Mouse (Mus musculus): ENCODE results near the gene Wwc2. TPM values are rescaled to one million over a fixed set of nuclear protein-coding genes. Genes with fewer than 3 reads are reported as not detected.
"Not testable (repeated sequence)": the region's sequence is repeated elsewhere in the genome, so short reads cannot be mapped to it uniquely, and the experiment has no call there.

Gene Wwc2
- polyA plus RNA-seq, 1 experiment from 2014 or later = 4.7 TPM

DNA sequence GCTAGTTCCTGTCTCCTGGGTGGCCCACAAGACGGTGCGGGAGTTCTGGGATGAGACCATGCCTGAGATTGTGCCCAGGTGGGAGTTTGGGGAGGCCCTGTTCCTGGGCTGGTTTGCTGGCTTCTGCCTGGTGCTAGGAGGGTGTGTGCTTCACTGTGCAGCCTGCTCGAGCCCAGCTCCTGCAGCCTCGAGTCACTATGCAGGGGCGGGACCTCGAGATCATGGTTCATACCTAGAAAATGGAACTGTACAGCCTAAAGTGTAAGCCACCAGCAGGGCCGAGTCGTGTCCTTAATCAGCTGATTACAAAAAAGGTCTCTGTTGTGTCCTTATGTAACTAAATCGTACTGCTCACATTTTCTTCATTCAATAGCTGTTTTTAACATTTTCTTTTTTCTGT lies 168.2 kb downstream of the Wwc2 start:
- 87% methylated on average over 7 of the region's 9 CpGs for WGBS
- H3K4me3 ChIP-seq (ENCODE audit: low read depth, low read length); H3K27ac ChIP-seq (ENCODE audit: low read length); H3K27me3 ChIP-seq (ENCODE audit: control insufficient read depth, insufficient read depth, low read depth, low read length); H3K4me1 ChIP-seq (ENCODE audit: control insufficient read depth, insufficient read depth, low read length); H3K9me3 ChIP-seq (replicated peaks; ENCODE audit: control insufficient read depth, low read length, poor library complexity, severe bottlenecking); ATAC-seq; H3K4me2 ChIP-seq (ENCODE audit: low read length); H3K9ac ChIP-seq (ENCODE audit: low read depth, low read length); H3K36me3 ChIP-seq (ENCODE audit: control insufficient read depth, insufficient read depth, low read length): not testable (repeated sequence)

DNA sequence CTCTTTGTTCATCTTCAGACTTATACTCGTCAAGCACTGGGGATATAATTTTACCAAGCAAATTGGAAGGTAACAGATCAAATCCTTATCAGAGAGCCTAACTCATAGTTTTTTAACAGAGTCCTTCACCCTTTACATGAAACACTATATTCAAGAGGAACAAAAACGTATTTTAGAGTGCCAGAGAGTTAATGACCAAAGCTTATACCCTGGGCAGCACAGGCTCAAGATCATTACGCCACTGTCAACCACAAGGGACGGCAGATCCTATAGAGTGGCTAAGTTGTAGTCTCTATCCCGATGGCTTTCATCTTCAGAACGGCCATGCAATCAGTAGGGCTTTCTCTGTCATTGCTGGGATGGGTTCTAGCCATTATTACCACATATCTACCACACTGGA lies 168.9 kb downstream of the Wwc2 start, which contains the start of gene Cldn24:
Gene Cldn24, plus strand, starts transcription at position 301 of the 400 bp plus-strand sequence.
- Histone ChIP-seq H3K4me3 (ENCODE audit: low read depth, low read length) (no peak within 1 kb of the TSS), H3K4me2 (ENCODE audit: low read length) (no peak within 1 kb of the TSS), H3K4me1 (ENCODE audit: control insufficient read depth, insufficient read depth, low read length) (peaks cover 8% of the 10 kb centered on the region; the same call in 1 of the 2 replicates), H3K27ac (ENCODE audit: low read length) (no peak within 1 kb of the TSS), H3K27me3 (ENCODE audit: control insufficient read depth, insufficient read depth, low read depth, low read length) (no peaks in the 10 kb centered on the region), H3K9me3 (replicated peaks; ENCODE audit: control insufficient read depth, low read length, poor library complexity, severe bottlenecking) (no peaks in the 10 kb centered on the region), H3K36me3 (ENCODE audit: control insufficient read depth, insufficient read depth, low read length) (no peaks in the 10 kb centered on the region), H3K9ac (ENCODE audit: low read depth, low read length) (no peak within 1 kb of the TSS)
- WGBS = 88% methylated on average over 6 of the region's 6 CpGs
- no peak for ATAC-seq

DNA sequence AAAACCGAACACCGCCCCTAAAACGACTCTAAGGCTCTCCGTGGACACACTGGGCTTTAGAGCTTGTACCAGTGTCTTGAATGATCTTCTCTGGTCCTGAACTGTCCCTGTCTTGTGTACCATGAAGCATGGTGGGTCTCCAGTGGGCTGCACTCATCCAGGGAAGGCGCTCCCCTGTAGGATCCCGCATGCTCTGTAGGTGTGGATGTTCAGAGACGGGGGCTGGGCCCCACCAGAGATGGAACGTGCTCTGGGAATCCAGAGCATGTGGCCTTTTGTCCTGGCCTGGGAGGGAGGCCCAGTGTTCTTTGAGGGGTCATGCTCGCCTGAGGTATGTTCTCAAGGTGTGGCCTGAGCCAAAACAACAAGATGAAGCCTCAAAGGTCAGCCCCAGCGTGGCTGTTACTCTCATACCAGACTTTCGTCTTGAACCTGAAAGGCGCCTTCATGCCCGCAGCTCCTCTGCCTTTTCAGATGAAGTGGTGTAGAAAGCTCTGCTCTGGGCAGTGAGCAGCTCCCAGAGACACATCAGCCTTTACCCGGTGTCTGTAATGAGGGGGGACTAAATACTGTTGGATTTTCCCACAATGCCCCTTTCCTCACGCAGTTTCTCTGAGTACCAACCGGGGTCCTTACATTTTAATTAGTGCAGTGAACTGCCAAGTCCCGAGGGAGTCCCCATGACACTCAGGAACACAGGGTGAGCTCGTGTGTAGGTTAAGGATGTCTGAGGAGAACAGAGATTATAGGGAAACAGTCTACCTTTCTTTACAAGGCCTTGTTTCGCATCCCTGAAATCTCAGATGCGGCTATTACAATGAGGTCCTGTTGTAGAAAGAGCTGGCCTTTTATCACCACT lies 169.6 kb downstream of the Wwc2 start:
- H3K9ac ChIP-seq (ENCODE audit: low read depth, low read length) = no peak overlapping the region
- 84% methylated on average over 20 of the region's 20 CpGs for WGBS
- H3K9me3 ChIP-seq (replicated peaks; ENCODE audit: control insufficient read depth, low read length, poor library complexity, severe bottlenecking) = no peaks in the 10 kb centered on the region
- no peaks in the 10 kb centered on the region for H3K36me3 ChIP-seq (ENCODE audit: control insufficient read depth, insufficient read depth, low read length)
- no peak for ATAC-seq
- H3K27ac ChIP-seq (ENCODE audit: low read length) = no peak overlapping the region
- peaks cover 8% of the 10 kb centered on the region; the same call in 1 of the 2 replicates for H3K4me1 ChIP-seq (ENCODE audit: control insufficient read depth, insufficient read depth, low read length)
- H3K4me2 ChIP-seq (ENCODE audit: low read length) = no peak overlapping the region
- no peak overlapping the region for H3K4me3 ChIP-seq (ENCODE audit: low read depth, low read length)
- H3K27me3 ChIP-seq (ENCODE audit: control insufficient read depth, insufficient read depth, low read depth, low read length) = no peaks in the 10 kb centered on the region

DNA sequence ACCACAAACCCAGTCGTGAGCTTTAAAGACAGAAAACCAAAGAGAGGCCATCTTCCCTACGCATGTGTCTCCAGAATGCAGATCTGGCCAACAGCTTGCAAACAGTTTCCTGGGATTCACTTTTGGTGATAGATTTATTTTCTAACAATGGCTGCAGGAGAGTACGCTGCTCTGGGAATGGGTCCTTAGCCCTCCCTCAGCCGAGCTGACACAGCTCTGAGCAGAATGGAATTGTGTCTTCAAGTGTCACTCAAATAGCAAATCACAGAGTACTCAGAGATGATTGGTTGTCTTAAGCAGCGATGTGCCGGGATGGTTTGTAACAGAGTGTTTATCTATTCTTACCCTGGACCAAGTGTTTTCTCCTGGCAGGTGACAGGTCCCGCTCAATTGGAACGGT lies 171.7 kb downstream of the Wwc2 start:
- Histone ChIP-seq H3K27me3 (ENCODE audit: control insufficient read depth, insufficient read depth, low read depth, low read length) (no peaks in the 10 kb centered on the region), H3K4me3 (ENCODE audit: low read depth, low read length) (no peak overlapping the region), H3K36me3 (ENCODE audit: control insufficient read depth, insufficient read depth, low read length) (no peaks in the 10 kb centered on the region), H3K9ac (ENCODE audit: low read depth, low read length) (no peak overlapping the region), H3K4me2 (ENCODE audit: low read length) (no peak overlapping the region), H3K27ac (ENCODE audit: low read length) (no peak overlapping the region), H3K9me3 (replicated peaks; ENCODE audit: control insufficient read depth, low read length, poor library complexity, severe bottlenecking) (no peaks in the 10 kb centered on the region), H3K4me1 (ENCODE audit: control insufficient read depth, insufficient read depth, low read length) (peaks cover 3% of the 10 kb centered on the region; the same call in 1 of the 2 replicates)
- WGBS = 85% methylated on average over 8 of the region's 8 CpGs
- ATAC-seq = no peak

DNA sequence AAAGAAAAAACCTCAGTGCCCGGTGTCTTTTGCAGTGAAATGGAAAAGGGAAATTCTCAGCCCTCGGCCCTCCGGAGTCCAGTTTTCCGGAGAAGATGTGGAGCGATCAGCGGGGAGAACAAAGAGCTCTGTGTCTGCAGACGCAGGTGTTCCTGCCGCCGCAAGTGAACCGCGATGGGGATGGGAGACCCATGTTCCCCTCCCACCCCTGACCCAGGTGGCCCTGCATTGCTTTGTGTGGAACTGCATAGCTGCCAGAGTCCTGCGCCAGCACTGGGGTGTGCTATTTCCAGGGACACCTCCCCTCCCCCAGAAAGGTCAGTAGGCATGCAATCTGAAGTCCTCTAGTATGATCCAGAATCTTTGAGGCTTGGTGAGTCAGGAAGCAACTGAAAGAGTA lies 179.5 kb downstream of the Wwc2 start:
- Histone ChIP-seq H3K4me1 (ENCODE audit: control insufficient read depth, insufficient read depth, low read length) (no peaks in the 10 kb centered on the region), H3K36me3 (ENCODE audit: control insufficient read depth, insufficient read depth, low read length) (no peaks in the 10 kb centered on the region), H3K9me3 (replicated peaks; ENCODE audit: control insufficient read depth, low read length, poor library complexity, severe bottlenecking) (no peaks in the 10 kb centered on the region), H3K27ac (ENCODE audit: low read length) (no peak overlapping the region), H3K4me2 (ENCODE audit: low read length) (no peak overlapping the region), H3K27me3 (ENCODE audit: control insufficient read depth, insufficient read depth, low read depth, low read length) (no peaks in the 10 kb centered on the region), H3K9ac (ENCODE audit: low read depth, low read length) (no peak overlapping the region), H3K4me3 (ENCODE audit: low read depth, low read length) (no peak overlapping the region)
- ATAC-seq = no peak
- 86% methylated on average over 12 of the region's 12 CpGs for WGBS

DNA sequence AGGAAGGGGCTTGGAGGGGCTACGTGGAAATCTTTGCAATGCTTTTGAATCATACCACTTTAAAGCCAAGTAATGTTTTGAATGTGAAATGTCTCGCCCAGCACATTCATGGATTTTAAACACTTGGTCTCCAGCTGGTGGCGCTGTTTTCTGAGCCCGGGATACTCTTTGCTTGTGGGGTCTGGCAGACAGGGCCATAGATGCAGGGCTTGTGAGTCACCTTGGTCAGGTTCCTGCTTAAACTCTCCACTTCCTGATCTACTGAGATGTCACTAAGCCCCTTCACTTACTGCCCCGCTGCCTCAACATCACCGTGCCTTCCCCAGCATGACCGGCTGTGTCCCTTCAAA lies 180.1 kb downstream of the Wwc2 start:
- Histone ChIP-seq H3K9ac (ENCODE audit: low read depth, low read length) (no peak overlapping the region), H3K4me2 (ENCODE audit: low read length) (no peak overlapping the region), H3K27ac (ENCODE audit: low read length) (no peak overlapping the region), H3K4me1 (ENCODE audit: control insufficient read depth, insufficient read depth, low read length) (no peaks in the 10 kb centered on the region), H3K9me3 (replicated peaks; ENCODE audit: control insufficient read depth, low read length, poor library complexity, severe bottlenecking) (no peaks in the 10 kb centered on the region), H3K4me3 (ENCODE audit: low read depth, low read length) (no peak overlapping the region), H3K36me3 (ENCODE audit: control insufficient read depth, insufficient read depth, low read length) (no peaks in the 10 kb centered on the region), H3K27me3 (ENCODE audit: control insufficient read depth, insufficient read depth, low read depth, low read length) (no peaks in the 10 kb centered on the region)
- 78% methylated on average over 7 of the region's 7 CpGs for WGBS
- ATAC-seq = no peak

DNA sequence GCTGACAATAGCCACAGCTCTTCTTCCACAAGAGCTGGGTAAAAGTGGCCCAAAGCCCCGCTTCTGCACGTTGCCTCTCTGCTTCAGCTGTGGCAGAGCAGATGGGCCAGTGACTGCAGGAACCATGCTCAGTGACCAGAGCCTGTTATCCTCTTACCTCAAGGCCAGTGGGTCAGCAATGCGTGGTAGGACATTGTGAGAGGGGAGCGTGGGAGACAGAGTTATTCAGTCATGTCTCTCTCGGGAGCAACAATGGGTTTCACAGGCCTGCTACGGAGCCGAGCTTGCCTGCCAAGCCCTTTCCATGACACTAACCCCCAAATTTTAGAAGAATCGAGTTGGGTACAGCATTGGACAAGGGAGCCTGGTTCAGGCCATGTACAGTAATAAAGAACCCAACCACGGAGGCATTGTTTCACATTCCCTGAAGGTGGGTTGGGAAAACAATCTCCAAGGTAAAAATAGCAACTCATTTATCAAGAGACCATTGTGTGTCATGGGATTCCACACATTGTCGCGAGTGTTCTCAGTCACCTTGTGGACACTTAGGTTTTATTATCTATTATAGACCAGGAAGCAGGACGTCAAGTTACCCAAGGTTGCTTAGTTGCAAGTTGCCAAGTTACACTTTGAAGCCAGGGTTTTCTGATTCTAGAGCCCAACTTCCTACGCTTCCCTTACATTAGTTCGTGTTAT lies 180.6 kb downstream of the Wwc2 start:
- no peak for ATAC-seq

DNA sequence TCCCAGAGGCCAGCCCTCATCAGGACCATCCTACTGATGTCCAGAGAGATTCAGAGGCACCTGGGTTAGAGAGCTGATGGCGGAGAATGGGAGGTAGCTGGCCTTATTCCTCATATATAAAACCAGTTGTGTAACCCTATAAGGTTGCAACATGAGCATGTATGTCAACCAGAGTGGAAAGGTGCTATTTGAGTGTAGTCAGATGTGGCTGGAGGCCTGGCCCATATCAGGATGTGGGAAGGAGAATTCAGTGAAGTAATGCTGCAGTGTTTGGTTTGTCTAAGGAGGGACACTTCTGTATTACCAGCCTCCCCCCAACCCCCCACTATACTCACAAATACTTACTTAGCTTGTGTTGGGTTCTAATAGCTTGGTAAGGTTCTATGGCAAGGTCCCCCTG lies 186.5 kb downstream of the Wwc2 start:
- no peak for ATAC-seq
- Histone ChIP-seq H3K27ac (ENCODE audit: low read length) (no peak overlapping the region), H3K9me3 (replicated peaks; ENCODE audit: control insufficient read depth, low read length, poor library complexity, severe bottlenecking) (no peaks in the 10 kb centered on the region), H3K4me2 (ENCODE audit: low read length) (no peak overlapping the region), H3K36me3 (ENCODE audit: control insufficient read depth, insufficient read depth, low read length) (no peaks in the 10 kb centered on the region), H3K27me3 (ENCODE audit: control insufficient read depth, insufficient read depth, low read depth, low read length) (no peaks in the 10 kb centered on the region), H3K4me1 (ENCODE audit: control insufficient read depth, insufficient read depth, low read length) (no peaks in the 10 kb centered on the region), H3K9ac (ENCODE audit: low read depth, low read length) (no peak overlapping the region), H3K4me3 (ENCODE audit: low read depth, low read length) (no peak overlapping the region)
- 91% methylated on average over 1 of the region's 1 CpGs for WGBS

More for the DNA sequence above, 180.6 kb downstream of the Wwc2 start:
- H3K9me3 ChIP-seq (replicated peaks; ENCODE audit: control insufficient read depth, low read length, poor library complexity, severe bottlenecking) = no peaks in the 10 kb centered on the region
- no peak overlapping the region for H3K4me2 ChIP-seq (ENCODE audit: low read length)
- WGBS = 88% methylated on average over 14 of the region's 14 CpGs
- no peak overlapping the region for H3K27ac ChIP-seq (ENCODE audit: low read length)
- no peak overlapping the region for H3K4me3 ChIP-seq (ENCODE audit: low read depth, low read length)
- no peaks in the 10 kb centered on the region for H3K4me1 ChIP-seq (ENCODE audit: control insufficient read depth, insufficient read depth, low read length)
- no peaks in the 10 kb centered on the region for H3K36me3 ChIP-seq (ENCODE audit: control insufficient read depth, insufficient read depth, low read length)
- no peak overlapping the region for H3K9ac ChIP-seq (ENCODE audit: low read depth, low read length)
- H3K27me3 ChIP-seq (ENCODE audit: control insufficient read depth, insufficient read depth, low read depth, low read length) = no peaks in the 10 kb centered on the region

DNA sequence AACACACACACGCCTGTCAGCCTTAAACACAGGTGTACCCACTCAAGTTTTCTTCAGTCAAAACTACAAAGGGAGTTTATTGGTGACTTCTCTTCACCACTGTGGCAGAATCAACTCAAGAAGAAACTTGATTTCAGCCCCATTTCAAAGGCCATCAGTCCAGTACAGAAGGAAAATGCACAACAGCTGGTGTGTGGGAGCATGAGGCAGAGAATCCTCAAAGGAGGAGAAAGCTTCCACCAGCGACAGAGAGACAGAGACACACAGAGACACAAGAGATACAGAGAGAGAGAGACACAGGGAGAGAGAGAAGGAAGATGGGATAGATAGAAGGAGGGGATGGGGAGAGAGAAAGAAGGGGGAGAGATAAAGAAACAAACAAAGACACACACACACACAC lies 188.4 kb downstream of the Wwc2 start:
- no peak overlapping the region for H3K9ac ChIP-seq (ENCODE audit: low read depth, low read length)
- no peak overlapping the region for H3K4me3 ChIP-seq (ENCODE audit: low read depth, low read length)
- no peaks in the 10 kb centered on the region for H3K36me3 ChIP-seq (ENCODE audit: control insufficient read depth, insufficient read depth, low read length)
- no peak for ATAC-seq
- WGBS = 77% methylated on average over 2 of the region's 2 CpGs
- H3K27me3 ChIP-seq (ENCODE audit: control insufficient read depth, insufficient read depth, low read depth, low read length) = no peaks in the 10 kb centered on the region
- no peak overlapping the region for H3K4me2 ChIP-seq (ENCODE audit: low read length)
- H3K4me1 ChIP-seq (ENCODE audit: control insufficient read depth, insufficient read depth, low read length) = no peaks in the 10 kb centered on the region
- H3K27ac ChIP-seq (ENCODE audit: low read length) = no peak overlapping the region
- H3K9me3 ChIP-seq (replicated peaks; ENCODE audit: control insufficient read depth, low read length, poor library complexity, severe bottlenecking) = no peaks in the 10 kb centered on the region

All from midbrain, embryonic 16.5 days (tissue).